Mouse (Mus musculus): ENCODE measurements around the gene Dnajc10.

Gene Dnajc10

DNA sequence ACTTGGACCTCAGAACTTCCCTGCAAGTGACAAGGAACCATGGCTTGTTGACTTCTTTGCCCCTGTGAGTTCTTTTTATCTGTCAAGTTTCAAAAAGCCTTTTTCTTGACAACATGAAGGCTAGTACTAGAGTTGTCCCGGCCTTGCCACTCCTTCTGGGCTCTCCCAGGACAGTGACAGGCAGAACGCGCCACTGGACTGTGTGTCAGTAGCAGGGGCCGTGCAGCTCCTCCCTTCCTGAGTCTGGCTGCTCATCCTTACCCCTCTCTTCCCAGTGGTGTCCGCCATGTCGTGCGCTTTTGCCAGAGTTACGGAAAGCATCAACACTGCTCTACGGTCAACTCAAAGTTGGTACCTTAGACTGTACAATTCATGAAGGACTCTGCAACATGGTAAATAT is 25.3 kb downstream of the Dnajc10 start:
- no peak for DNase-seq (ENCODE audit: low read depth, low spot score)

DNA sequence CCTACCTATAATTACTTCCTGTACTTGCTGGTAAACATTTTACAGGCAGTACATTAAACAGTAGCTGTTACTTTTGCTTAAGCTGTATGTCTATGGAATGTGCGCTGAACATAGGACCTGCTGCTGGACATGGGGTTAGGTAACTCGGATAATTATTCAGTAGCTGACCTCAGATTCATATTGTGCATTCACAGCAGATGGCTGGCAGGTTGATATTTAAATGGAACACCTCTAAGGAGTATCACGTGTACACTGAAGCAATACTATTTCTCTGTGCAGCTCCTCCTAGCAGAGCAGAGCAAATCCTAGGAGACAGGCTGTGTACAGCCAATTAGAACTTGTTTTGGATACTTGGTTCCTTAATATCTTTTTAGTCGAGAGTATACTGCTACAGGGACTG is 39.3 kb downstream of the Dnajc10 start:
- no peak for DNase-seq (ENCODE audit: low read depth, low spot score)

DNA sequence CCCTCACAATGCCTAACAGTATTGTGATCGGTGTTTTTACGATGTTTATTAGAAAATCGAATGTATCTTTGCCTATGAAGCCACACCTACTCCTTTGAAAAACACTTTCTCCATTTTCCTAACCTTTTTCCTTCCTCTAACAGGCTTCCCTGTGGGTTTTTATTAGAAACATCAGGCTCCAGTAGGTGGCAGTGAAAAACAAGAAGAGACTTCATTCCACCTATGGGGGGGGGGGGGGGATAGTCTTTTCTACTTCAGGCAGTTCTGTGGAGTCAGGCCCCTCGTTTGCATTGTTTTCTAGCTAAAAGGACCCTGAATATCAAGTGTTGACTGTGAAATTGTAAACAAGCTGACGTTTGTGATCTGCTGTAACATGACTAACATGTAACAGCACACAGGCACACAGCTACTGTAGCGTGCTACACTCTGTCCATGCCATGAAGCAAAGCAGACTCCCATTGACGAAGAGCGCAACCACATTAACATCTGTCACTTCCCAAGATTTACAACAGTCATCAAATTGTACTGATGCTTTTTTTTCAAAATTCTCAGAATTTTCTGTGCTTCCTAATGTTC is 41.5 kb downstream of the Dnajc10 start:
- DNase-seq (ENCODE audit: low read depth, low spot score): no peak

DNA sequence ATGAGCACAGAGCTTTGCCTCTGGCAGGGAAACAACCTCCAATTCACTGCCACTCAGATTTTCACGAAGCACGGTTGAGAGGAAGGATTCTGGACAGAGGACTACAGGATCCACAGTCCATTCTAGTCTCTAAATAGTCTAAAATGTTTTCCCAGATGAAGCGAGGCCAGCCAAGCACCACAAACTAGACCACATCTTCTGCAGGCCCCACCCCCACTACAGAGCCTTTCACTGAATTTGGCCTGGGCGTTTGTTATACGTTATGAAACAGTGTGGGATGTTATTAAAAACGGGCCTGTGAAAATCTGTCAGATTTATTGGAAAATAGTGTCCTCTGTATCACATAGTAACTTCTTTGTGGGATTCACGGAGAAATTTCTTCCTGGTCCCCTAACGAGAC is 56.2 kb downstream of the Dnajc10 start:
- DNase-seq (ENCODE audit: low read depth, low spot score): no peak

DNA sequence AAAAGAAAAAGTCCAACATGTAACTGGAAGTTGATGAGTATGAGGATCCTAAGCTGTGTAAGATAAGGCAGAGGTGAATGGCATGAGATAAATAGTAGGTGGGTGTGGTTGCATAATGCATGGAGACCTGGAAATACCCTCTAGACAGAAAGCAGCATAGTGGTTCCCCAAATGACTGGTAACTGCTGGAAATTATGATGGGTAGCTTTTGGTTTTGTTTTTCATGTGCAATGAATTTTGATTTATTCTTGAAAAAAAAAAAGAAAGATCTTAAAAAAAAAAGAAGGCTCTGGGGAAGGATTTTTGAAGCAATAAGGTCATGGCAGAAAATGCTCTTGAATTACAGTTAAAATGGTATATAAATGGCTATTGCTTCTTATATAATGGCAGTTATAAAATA is 59.6 kb downstream of the Dnajc10 start:
- no peak for DNase-seq (ENCODE audit: low read depth, low spot score)

DNA sequence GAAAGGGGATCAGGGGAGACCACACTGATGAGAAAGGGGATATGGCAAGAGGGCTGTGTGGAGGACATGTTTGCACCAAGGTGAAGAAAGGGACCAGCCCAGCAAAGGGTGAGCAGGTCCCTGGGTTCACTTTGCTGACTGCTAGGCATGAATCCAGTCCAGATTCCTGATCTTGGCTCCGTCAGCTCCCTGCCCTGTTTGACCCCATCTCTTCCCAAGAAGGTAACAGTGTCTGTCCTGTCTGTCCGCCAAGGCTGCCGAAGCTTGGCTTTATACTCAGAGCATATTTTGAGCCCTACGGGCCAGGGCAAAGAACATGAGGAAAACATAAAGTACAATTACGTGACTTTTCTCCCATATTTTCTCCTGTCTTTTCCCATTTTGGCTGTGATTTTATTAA is 64.6 kb downstream of the Dnajc10 start:
- DNase-seq (ENCODE audit: low read depth, low spot score): no peak

DNA sequence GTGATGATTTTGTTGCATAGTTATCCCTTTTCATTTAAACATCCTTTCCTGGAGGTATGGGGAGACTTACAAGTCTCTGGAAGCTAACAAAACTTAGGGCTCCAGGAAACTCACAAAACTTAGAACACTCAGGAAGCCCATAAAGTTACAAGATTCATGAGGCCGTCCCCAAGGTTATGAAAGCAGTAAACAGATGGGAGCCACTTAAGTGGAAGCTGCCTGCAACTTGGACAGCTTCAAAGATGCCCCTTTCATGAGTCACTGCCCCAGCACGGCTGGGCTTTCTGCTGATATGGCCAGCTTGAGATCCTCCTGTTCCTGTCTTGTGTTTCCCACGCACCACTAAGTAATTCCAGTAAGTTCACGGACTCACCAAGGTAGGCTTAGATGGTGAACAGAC is 69.2 kb downstream of the Dnajc10 start:
- no peak for DNase-seq (ENCODE audit: low read depth, low spot score)

DNA sequence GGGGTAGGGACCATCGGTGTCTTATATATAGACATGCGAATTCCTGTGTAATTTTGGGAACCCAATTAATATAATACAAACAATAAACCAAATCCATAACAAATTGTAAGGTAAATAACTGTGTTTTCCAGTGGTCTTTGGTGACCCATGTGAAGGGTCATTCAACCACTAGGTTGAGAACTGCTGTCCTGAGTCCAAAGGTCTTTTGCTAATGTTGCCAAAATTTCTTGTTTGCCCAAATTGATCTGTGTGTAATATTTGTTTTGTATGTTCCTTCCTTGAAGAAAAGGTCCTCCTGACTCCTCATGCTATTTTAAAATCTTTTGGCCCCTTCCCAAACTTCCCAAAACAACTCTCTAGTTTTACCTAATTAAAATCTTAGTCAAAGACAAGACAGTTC is 71.0 kb downstream of the Dnajc10 start:
- no peak for DNase-seq (ENCODE audit: low read depth, low spot score)

DNA sequence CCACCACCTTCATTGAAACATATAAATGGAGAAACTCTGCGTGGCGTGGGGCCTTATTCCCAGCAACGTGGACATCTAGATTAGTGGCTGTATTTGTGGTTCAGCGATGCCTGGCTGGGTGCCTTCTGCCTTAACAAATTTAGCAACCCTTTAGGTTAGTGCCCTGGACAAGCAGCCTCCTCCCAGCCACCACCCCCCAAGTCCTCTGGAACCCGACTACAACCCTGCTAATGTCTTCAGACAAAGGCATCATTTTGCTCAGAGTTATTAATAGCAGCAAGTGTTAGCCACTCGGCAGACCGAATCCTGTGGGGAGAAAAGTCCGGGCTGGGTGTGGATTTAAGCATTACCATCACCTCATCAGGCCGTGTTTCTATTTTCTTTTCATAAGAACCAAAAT is 72.4 kb downstream of the Dnajc10 start:
- no peak for DNase-seq (ENCODE audit: low read depth, low spot score)

DNA sequence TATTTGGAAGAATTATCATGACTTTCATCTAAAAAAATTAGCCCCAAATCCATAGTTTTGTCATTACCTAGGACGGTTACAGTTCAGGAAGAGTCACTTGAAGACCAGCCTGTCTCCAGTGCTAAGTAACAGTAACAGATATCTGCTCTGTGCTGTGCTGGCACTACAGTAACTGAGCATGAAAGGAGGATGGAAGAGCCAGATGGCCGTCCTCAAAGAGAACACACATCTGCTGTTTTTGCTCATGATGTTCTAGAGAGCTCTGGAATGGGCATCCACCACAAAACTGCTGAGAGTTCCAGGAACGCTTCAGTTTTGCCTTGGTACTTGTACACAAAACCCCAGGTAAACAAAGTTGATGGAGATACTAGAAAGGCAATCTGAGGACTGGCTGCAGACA is 73.1 kb downstream of the Dnajc10 start:
- no peak for DNase-seq (ENCODE audit: low read depth, low spot score)

DNA sequence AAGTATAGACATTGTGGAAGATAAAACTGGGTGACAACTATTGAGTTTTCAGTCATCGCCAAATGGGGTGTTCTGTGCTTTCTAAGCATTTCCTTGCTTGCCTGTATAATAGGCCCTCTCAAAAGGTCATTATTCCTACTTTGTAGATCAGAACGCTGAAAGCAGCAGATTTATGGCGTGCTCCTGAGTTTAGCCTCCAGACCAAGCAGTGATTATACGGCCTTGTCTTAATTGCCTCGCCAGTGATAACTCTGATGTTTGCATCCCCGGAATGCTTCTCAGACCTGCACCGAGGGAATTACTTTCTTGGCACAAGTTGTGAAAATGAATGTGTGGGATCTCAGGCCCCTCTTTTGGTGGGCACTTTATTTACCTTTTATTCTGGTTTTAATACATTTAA is 80.8 kb downstream of the Dnajc10 start:
- no peak for DNase-seq (ENCODE audit: low read depth, low spot score)

DNA sequence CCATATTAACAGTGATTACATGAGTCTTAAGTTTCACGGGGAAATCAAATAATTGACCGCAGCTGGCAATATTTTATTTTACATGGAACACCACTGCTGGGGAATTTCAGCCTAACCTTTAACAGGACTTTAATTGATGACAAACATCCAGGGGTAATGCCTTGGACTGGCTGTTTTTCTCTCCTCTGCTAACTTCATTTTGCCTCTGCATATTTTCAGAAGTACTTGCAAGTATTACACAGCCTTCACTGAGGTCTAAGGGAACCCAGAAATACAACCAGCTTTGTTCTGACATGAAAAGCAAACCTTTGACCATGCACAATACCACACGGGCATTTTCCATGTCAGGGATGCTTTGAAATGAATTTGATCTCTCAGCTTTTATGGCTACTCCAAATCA is 81.6 kb downstream of the Dnajc10 start:
- DNase-seq (ENCODE audit: low read depth, low spot score): no peak

DNA sequence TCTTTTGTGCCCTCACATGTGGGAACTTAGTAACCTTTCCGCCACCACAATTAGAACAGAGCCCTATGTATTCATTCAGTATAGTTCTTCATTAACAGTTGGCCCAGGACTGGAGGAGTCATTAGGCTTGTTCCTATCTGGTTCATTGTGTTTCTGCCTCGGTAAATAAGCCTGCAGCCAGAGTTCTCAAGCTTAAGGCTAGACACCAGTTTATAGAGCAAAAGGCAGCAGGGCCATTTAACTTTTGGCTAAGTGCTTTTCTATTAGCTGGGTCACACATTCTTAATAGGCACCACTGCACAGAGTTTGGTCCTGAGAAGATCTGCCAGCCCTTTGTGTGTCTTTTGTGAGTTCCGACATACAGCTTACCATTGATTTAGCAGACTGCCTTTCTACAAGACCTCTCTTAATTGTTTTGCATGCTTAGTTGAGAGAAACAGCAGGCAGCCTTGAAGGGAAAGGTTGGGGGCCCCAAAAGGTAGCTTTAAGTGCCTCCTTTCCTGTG is 83.4 kb downstream of the Dnajc10 start:
- no peak for DNase-seq (ENCODE audit: low read depth, low spot score)

All from CD4-positive, CD25-positive, alpha-beta regulatory T cell, adult 2 months (primary cell).